Mouse (Mus musculus) heart, embryonic 10.5 days (tissue): Measurements from ENCODE around the gene Tbx1. TPM values are rescaled to one million over a fixed set of nuclear protein-coding genes. Genes with fewer than 3 reads are reported as not detected.

Experiments
- DNase-seq: peaks from one replicate; pipeline ENCODE4 v3.0.0-alpha.2; 2017; ENCODE audit warnings: low spot score
- H3K27ac ChIP-seq: fragments of 300-500 bp; sonication (generic); 2 replicates; pipeline ENCODE4 v1.5.1; 2016; ENCODE audit warnings: mild to moderate bottlenecking
- H3K27me3 ChIP-seq: fragments of 300-500 bp; sonication (generic); 2 replicates; pipeline ENCODE4 v1.6.1; 2016; ENCODE audit warnings: mild to moderate bottlenecking; ENCODE audit not compliant: poor library complexity, insufficient read depth, severe bottlenecking
- H3K36me3 ChIP-seq: fragments of 300-500 bp; sonication (generic); 2 replicates; pipeline ENCODE4 v1.6.1; 2016; ENCODE audit warnings: mild to moderate bottlenecking, moderate library complexity
- H3K4me1 ChIP-seq: fragments of 300-500 bp; sonication (generic); 2 replicates; pipeline ENCODE4 v1.6.1; 2016; ENCODE audit warnings: mild to moderate bottlenecking
- H3K4me3 ChIP-seq: fragments of 300-500 bp; sonication (generic); 2 replicates; pipeline ENCODE4 v1.5.1; 2016; ENCODE audit warnings: mild to moderate bottlenecking, moderate library complexity
- H3K9me3 ChIP-seq: fragments of 300-500 bp; sonication (generic); 2 replicates; pipeline ENCODE4 v1.6.1; 2016; ENCODE audit warnings: mild to moderate bottlenecking, moderate library complexity
- WGBS: fragments of 180-500 bp; shearing (Covaris S2); methylation state at CpG from one replicate; pipeline ENCODE4 v1.1.7; 2016; 5-methylcytosine and 5-hydroxymethylcytosine counted together
- polyA plus RNA-seq: library from polyadenylated mRNA; unstranded; fragments of >200 nt; fragmentation: Nextera tagmentation; extraction: Ambion mirVana; gene quantifications from 2 replicates; pipeline ENCODE4 v1.2.1, GENCODE M21; 2016

The Tbx1 gene
- polyA plus RNA-seq, 1 experiment from 2014 or later = 6.9 TPM

GRCm38 (mm10) chr16:18582426-18583148 is 7.9 kb downstream of the Tbx1 start:
- Histone ChIP-seq H3K9me3 (no peaks in the 10 kb centered on the region), H3K4me3 (peak overlapping the region; percentile 57), H3K4me1 (peaks cover 52% of the 10 kb centered on the region), H3K27me3 (peaks cover 97% of the 10 kb centered on the region), H3K27ac (peak overlapping the region; percentile 65), H3K36me3 (no peaks in the 10 kb centered on the region)
- WGBS = 3% methylated on average over 58 of the region's 67 CpGs
- no peak for DNase-seq

DNA sequence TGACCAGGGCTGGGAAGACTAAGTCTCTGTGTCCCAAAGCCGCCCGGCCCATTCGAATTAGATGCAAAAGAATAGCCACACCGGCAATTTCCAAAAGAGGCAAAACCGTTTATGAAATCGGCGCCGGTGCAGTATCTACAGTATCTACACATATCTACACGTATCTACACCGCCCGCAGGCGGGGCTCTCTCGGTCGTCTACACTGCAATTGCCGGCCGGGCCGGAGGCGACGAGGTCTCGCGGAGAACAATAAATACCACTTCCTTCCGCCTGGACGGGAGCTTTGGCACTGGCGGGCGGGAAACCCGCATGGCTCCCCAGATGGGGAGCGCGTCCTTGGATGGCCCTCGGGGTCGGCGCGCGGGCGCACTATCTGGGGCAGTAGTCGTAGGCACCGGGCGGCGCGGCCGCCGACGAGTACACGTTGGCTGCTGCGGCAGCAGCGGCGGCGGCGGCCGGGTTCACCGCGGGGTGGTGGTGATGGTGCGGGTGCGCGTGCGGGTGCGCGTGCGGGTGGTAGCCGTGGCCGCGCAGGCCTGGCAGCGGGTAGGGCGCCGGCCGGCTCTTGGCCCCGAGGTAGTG is 8.8 kb downstream of the Tbx1 start:
- H3K4me1 ChIP-seq = peaks cover 51% of the 10 kb centered on the region
- peak overlapping the region; percentile 65 for H3K27ac ChIP-seq
- peaks cover 94% of the 10 kb centered on the region for H3K27me3 ChIP-seq
- H3K36me3 ChIP-seq = no peaks in the 10 kb centered on the region
- 2% methylated on average over 66 of the region's 66 CpGs for WGBS
- H3K4me3 ChIP-seq = peak overlapping the region; percentile 57
- no peak for DNase-seq
- H3K9me3 ChIP-seq = no peaks in the 10 kb centered on the region

DNA sequence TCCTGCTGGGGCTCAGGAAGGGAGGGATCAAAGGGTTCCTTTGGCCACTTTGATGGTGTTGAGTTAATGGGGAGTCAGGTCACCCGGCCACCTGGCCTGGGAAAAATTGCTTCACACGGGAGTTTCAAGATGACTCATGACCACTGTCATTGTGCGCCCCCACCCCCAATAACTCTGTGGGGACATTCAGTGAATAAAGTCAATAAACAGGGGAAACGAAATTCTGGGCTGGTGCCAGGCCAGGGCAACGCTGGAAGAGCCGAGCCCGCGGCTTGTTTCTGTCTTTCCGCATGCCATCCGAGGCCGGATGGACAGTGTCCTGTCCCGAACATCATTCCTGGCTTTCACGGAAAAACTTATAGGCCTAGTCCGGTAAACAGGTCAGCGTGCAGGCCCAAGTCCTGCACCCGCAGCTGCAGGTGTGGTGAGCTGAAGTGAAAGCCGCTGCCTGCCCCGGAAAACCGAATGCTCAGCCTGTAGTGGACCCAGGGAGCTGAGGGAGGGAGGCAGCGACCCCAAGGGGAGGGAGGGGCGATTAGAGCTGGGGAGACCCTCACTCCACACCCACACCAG is 9.3 kb downstream of the Tbx1 start:
- peak overlapping the region; percentile 65; the same call in 1 of the 2 replicates for H3K27ac ChIP-seq
- H3K4me1 ChIP-seq = peaks cover 45% of the 10 kb centered on the region
- H3K9me3 ChIP-seq = no peaks in the 10 kb centered on the region
- no peaks in the 10 kb centered on the region for H3K36me3 ChIP-seq
- 12% methylated on average over 21 of the region's 21 CpGs for WGBS
- H3K4me3 ChIP-seq = peak overlapping the region; percentile 57
- peaks cover 90% of the 10 kb centered on the region for H3K27me3 ChIP-seq
- DNase-seq = no peak

DNA sequence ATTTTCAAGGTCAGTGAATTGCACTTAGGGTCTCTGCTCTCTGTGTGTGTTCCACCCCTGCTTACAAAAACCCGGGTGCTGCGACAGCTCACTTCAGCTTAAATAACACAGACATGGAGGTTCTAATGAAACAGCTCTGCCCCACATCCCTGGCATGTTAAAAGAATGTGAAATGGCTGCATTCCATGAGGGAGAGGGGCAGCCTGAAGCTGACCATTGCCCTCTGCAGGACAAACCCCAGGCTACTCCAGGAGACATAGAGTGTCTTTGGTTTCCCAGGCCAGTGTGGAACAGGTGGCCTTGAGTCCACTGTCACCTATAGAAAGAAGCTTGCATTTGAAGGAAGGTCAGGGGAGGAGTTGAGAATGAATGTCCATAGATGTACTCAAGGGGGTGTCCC is 10.1 kb downstream of the Tbx1 start:
- 21% methylated on average over 2 of the region's 2 CpGs for WGBS
- Histone ChIP-seq H3K4me3 (no peak overlapping the region), H3K36me3 (no peaks in the 10 kb centered on the region), H3K4me1 (peaks cover 38% of the 10 kb centered on the region), H3K27me3 (peaks cover 83% of the 10 kb centered on the region), H3K27ac (no peak overlapping the region), H3K9me3 (no peaks in the 10 kb centered on the region)
- no peak for DNase-seq

- peaks cover 30% of the 10 kb centered on the region for H3K4me1 ChIP-seq
- peaks cover 63% of the 10 kb centered on the region for H3K27me3 ChIP-seq
- H3K9me3 ChIP-seq = no peaks in the 10 kb centered on the region
- no peak overlapping the region for H3K4me3 ChIP-seq
- no peaks in the 10 kb centered on the region for H3K36me3 ChIP-seq
- no peak overlapping the region for H3K27ac ChIP-seq
- WGBS = 15% methylated on average over 5 of the region's 5 CpGs
- no peak for DNase-seq
Measured at GRCm38 (mm10) chr16:18577599-18578160, 12.8 kb downstream of the Tbx1 start.

GRCm38 (mm10) chr16:18577071-18577470 is 13.4 kb downstream of the Tbx1 start:
- Histone ChIP-seq H3K9me3 (no peaks in the 10 kb centered on the region), H3K4me3 (no peak overlapping the region), H3K4me1 (peaks cover 24% of the 10 kb centered on the region), H3K36me3 (no peaks in the 10 kb centered on the region), H3K27ac (no peak overlapping the region), H3K27me3 (peaks cover 57% of the 10 kb centered on the region)
- DNase-seq = no peak
- 41% methylated on average over 3 of the region's 3 CpGs for WGBS

- peaks cover 6% of the 10 kb centered on the region; the same call in 1 of the 2 replicates for H3K4me1 ChIP-seq
- H3K36me3 ChIP-seq = no peaks in the 10 kb centered on the region
- H3K27me3 ChIP-seq = peaks cover 29% of the 10 kb centered on the region
- H3K9me3 ChIP-seq = no peaks in the 10 kb centered on the region
- 68% methylated on average over 8 of the region's 8 CpGs for WGBS
- no peak overlapping the region for H3K27ac ChIP-seq
- H3K4me3 ChIP-seq = no peak overlapping the region
- no peak for DNase-seq
Measured at GRCm38 (mm10) chr16:18574196-18574595, 16.3 kb downstream of the Tbx1 start.

DNA sequence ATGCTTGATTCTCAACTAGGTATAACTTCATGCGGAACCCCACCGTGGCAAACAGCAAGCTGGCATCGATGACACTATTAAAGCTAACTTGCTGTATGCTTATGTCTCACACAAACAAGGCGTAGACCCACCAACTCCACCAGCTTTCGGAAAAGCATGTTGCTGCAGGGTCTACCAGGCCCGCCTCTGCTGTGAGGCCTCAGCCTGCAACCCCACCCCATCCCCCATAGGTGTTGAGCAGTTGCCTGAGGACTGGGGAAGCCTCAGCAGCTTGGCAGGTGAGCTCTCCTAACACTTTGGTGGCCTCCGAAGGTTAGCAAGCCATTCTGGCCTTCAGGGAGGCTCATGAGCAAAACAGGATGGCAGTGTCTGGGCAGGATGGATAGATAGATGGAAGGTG is 21.9 kb downstream of the Tbx1 start:
- no peak overlapping the region for H3K4me3 ChIP-seq
- DNase-seq = no peak
- WGBS = 69% methylated on average over 7 of the region's 7 CpGs
- H3K36me3 ChIP-seq = no peaks in the 10 kb centered on the region
- H3K27ac ChIP-seq = no peak overlapping the region
- no peaks in the 10 kb centered on the region for H3K4me1 ChIP-seq
- peaks cover 18% of the 10 kb centered on the region for H3K27me3 ChIP-seq
- H3K9me3 ChIP-seq = no peaks in the 10 kb centered on the region

- Histone ChIP-seq H3K4me1 (no peaks in the 10 kb centered on the region), H3K36me3 (no peaks in the 10 kb centered on the region), H3K4me3 (no peak overlapping the region), H3K27me3 (peaks cover 18% of the 10 kb centered on the region), H3K27ac (no peak overlapping the region), H3K9me3 (no peaks in the 10 kb centered on the region)
- WGBS = 65% methylated on average over 2 of the region's 2 CpGs
- DNase-seq = no peak
Measured at GRCm38 (mm10) chr16:18564472-18564871, 26.0 kb downstream of the Tbx1 start.

DNA sequence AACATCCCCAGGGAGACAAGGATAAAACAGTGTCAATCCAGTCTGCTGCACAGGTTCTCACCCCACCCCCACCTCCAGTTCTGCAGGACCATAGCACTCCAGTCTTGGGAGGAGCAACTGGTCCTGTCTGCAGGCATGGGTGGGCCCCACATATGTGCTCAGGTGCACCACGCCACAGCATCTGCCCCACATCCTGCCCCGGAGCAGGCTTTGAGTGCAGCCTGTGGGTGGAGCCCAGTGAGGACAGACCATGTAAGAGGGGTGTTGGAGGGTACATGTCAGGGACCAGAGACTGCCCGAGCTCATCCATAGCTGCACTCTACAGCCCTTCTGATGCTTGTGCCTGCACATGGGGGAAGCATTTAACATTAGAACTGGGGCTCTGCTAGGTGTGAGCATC is 34.0 kb downstream of the Tbx1 start:
- Histone ChIP-seq H3K4me3 (no peak overlapping the region), H3K36me3 (no peaks in the 10 kb centered on the region), H3K27me3 (peaks cover 17% of the 10 kb centered on the region; the same call in 1 of the 2 replicates), H3K27ac (no peak overlapping the region), H3K4me1 (peaks cover 37% of the 10 kb centered on the region), H3K9me3 (no peaks in the 10 kb centered on the region)
- DNase-seq = no peak
- WGBS = 86% methylated on average over 3 of the region's 3 CpGs

DNA sequence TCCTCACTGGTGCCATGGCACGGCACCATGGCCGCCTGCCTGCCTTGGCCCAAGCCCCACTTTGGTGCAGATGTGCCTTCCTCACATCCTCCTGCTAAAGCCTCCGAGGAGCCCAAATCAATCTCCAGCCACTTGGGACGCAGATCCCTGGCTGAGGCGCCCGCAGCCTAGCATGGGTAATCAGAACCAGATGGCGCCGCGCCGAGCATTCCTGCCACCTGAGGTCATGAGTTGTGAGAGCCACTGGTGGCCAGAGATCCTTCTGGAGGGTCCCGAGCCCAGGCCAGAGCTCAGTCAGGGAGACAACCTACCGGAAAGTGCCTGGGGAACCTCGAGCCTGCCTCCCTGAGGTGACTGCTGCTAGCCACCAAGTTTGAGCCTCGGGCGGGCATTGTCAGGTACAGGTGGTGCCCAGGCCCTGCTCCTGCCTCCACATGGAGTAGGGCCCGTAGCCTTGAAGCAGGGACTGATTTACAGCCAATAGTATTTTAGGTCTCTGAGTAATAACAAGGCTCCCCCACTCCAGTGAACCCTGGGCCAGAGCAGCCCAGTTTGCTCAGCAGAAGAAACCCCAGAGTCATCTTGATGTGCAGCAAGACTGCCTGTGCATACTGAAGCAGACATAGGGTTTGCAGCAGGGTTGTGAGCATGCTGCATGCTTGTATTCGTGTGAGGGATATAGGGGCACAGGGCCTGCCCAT is 35.1 kb downstream of the Tbx1 start:
- WGBS = 38% methylated on average over 17 of the region's 17 CpGs
- peak overlapping the region; percentile 69 for H3K27ac ChIP-seq
- no peak overlapping the region; the same call in 1 of the 2 replicates for H3K4me3 ChIP-seq

DNA sequence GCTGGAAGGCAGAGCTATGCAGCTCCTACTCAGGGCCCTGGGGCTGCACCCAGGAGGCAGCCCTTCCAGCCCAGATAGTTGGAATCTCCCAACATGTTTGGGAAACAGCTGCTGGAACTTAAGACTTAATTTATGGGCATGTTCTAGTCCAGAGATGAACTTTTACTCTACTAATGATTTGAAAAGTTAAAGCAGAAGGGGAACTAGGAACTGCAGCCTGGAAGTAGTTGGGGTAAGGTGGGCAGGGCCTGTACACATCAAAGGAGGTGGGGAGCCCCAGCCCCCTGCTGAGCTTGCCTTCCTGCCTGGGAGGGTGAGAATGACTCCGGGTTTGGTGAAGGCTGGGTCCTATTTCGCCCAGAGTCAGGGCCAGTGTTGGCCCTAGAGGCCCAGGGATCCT is 35.8 kb downstream of the Tbx1 start:
- H3K4me1 ChIP-seq = peaks cover 45% of the 10 kb centered on the region
- no peak for DNase-seq

More for the DNA sequence above, 35.1 kb downstream of the Tbx1 start:
- no peaks in the 10 kb centered on the region for H3K9me3 ChIP-seq
- peaks cover 45% of the 10 kb centered on the region for H3K4me1 ChIP-seq
- peak; percentile 86 for DNase-seq
- H3K27me3 ChIP-seq = peaks cover 21% of the 10 kb centered on the region; the same call in 1 of the 2 replicates
- no peaks in the 10 kb centered on the region for H3K36me3 ChIP-seq

More for the DNA sequence above, 35.8 kb downstream of the Tbx1 start:
- no peaks in the 10 kb centered on the region for H3K36me3 ChIP-seq
- no peaks in the 10 kb centered on the region for H3K9me3 ChIP-seq
- peak overlapping the region; percentile 69 for H3K27ac ChIP-seq
- peaks cover 24% of the 10 kb centered on the region; the same call in 1 of the 2 replicates for H3K27me3 ChIP-seq
- H3K4me3 ChIP-seq = no peak overlapping the region
- WGBS = 33% methylated on average over 2 of the region's 2 CpGs
